Mouse (Mus musculus): ENCODE results near the gene Mydgf. TPM values are rescaled to one million over a fixed set of nuclear protein-coding genes. Genes with fewer than 3 reads are reported as not detected.

Gene Mydgf
- total RNA-seq, 1 experiment from 2014 or later = 63.5 TPM

GRCm38 (mm10) chr17:56194357-56194756 is 10.6 kb upstream of the Mydgf start:
- DNase-seq = no peak

DNA sequence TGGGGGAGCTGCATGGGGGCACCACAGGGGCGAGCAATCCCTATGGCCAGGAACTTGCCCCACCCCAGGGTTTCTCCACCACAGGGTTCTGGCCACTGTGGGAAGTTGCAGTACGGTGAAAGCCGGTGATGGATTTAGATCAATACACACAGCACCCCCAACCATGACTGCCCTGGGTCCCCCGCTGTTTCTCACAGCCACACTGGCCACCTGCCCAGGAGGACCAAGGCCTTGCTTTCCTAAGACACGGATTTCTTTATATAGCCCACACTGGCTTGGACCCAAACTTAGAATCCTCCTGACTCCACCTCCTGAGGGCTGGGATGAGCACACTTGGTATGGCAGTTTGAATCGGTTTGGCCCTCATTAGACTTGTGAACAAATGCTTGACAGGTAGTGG is 7.5 kb upstream of the Mydgf start:
- no peak for DNase-seq

GRCm38 (mm10) chr17:56185281-56186141 is 1.8 kb upstream of the Mydgf start:
- peak; percentile 87 for DNase-seq

DNA sequence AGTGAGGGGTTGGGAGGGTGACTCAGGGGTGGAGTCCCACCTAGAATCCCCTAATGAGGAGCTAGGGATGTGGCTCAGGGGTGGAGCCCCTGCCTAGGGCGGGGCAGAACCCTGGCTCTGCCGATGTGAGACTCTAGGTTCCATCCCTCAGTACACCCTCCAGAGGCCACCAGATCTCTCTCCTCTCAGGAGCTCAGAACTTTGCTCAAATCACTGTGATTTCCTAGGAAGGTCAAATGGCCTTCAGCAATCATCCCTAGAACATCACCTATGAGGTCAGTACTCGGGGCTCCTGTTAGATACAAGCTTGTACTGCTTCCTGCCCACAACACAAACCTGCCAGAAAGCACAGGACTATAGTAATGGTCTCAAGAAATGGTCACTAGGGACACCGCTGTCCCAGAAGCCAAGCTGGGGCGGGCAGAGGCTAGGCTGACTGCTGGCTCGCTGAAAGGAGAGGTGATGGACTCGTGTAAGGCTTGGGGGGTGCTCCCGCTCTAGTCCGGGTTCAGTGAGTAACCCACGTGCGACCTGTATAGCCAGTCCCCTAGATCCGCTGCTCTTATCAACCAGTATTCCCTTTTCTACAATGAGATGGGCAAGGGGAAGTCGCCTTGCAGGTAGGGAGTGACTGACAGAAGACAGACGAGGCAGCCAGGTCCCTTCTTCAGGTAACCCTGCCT is 604 bp downstream of the Mydgf start:
- DNase-seq = no peak

DNA sequence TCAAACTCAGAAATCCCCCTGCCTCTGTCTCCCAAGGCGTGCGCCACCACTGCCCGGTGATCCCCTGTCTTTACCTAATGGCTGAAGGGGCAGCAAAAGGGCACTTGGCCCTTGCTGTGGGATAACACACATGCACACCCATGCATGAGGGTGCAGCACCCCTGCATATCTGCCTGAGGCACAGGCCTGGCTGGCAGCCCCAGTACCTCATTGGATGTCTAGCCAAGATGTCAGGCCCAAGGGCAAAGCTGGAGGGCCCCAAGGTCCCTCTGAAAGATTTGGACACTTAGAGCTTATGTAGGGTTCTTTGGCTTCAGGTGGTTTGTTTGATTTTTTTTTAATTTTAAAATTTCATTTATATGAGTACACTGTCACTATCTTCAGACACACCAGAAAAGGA is 8.3 kb downstream of the Mydgf start:
- DNase-seq = peak; percentile 44

GRCm38 (mm10) chr17:56173401-56174046 is 10.2 kb downstream of the Mydgf start:
- DNase-seq = peak; percentile 36

DNA sequence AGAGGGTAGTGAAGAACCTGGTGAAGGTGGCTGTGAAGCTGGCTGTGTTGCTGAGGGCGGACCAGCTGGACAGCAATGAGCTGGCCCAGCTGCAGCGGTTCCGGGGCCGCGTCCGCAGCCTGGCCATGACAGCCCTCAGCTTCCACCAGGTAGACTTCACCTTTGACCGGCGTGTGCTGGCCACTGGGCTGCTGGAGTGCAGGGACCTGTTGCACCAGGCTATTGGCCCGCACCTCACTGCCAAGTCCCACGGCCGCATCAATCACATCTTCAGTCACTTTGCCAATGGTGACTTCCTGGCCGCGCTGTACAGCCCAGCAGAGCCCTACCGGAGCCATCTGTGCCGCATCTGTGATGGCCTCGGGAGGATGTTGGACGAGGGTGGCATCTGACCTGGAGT is 11.8 kb downstream of the Mydgf start:
- no peak for DNase-seq

DNA sequence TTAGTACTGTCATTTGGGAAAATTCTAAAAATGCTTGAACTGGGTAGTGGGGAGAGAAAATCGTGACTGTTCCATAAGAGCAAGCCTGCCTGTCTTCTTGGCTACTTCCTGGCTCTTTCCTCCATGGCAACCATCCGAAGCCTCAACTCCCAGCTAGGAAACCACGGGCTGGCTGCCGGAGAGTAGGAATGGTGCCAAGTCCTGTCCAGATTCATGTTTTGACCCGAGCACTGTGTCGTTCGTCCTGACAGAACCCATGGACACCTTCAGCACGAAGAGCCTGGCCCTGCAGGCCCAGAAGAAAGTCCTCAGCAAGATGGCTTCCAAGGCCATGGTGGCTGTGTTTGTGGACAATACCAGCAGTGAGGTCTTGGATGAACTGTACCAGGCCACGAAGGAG is 12.3 kb downstream of the Mydgf start:
- DNase-seq = peak; percentile 45

GRCm38 (mm10) chr17:56170636-56171035 is 13.1 kb downstream of the Mydgf start:
- peak; percentile 48 for DNase-seq

DNA sequence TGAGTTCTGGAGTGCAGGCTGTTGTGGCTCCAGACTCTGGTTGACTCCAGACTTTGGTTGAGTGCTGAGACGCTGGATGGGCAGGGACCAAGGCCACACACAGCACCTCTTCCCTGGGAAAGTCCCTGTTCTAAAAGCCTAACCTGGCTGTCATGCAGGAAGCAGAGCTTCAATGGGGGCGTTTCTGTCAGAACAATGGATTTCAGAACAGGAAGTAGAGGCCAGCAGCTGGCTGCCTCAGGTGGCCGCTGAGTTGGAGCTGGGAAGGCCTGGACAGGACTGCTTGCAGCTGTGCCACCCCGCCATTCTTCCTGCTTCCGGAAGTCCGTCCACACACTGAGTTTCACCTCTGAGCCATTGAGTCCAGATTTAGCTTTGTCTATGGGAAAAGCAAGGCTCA is 13.9 kb downstream of the Mydgf start:
- peak; percentile 63 for DNase-seq

GRCm38 (mm10) chr17:56165671-56166070 is 18.0 kb downstream of the Mydgf start:
- DNase-seq = peak; percentile 49

GRCm38 (mm10) chr17:56164510-56164909 is 19.2 kb downstream of the Mydgf start:
- no peak for DNase-seq

- peak; percentile 52 for DNase-seq
Observed at GRCm38 (mm10) chr17:56163523-56164102, 20.1 kb downstream of the Mydgf start.

DNA sequence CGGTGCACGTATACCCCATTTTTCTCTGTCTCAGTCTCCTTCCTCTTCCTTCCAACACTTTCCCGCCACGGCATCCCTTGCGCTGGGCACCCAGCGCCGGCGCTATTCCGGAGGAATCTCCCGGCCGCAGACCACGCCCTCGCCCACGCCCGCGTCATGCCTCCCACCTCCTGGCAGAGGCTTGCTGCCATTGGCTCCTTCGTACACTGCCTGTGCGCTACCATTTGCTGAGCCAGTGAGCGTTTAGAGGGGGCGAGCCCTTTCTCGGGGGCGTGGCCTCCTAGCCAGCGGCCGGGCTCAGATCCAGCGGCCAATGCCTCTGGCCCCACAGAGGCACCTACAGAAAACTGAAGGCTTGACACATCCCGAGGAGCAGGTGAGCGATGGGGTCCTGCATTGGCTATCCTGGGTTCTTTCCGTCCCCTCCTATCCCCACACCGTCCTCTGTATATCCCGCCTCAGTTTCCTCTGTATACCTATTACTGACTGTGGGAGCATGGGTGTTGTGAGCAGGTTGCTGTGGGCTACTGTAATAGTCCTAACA is 21.4 kb downstream of the Mydgf start, which contains the start of gene Tnfaip8l1:
Tnfaip8l1 (plus strand) TSS at position 247 of the 544 bp plus-strand sequence.
- peak; percentile 98 for DNase-seq

GRCm38 (mm10) chr17:56159729-56160128 is 24.0 kb downstream of the Mydgf start:
- peak; percentile 82 for DNase-seq

DNA sequence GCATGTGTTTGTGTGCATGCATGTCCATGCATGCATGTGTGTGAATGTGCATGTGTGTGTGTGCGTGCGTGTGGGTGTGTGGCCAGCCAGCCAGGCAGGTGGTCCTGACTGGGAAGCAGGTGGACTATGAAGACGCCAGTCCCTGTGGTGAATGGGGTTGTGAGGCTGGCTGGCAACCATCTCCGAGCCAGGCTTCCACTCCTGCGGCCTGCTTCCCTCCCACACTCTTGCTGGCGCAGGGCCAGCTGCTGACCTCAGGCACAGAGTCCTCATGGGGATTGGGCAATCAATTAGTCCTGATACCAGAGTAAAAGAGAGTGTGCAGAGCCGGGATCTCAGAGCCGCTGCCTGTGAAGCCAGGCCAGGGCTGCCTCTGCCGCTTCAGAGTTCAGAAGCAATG is 30.1 kb downstream of the Mydgf start:
- DNase-seq = peak; percentile 91

- no peak for DNase-seq
Observed at GRCm38 (mm10) chr17:56149897-56150296, 33.8 kb downstream of the Mydgf start.

GRCm38 (mm10) chr17:56148790-56149618 is 34.7 kb downstream of the Mydgf start:
- DNase-seq = no peak

DNA sequence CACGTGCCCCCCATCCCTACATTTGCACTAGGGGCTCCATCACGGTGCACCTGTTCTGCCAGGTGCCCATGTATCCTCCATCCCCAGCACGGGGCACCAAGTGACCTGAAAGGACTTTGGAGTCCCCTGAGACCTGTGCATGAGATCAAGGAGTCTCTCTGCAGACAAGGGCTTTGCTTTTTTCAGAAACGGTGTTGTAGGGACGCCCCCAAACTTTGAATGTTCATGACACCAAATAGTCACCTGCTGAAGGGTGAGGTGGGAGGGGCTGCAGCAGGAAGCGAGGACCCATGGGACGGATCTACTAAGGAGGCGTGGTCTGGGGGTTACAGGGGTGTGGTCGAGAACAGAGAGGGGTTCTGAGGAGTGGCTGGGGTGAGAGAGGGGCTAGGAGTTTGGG is 35.4 kb downstream of the Mydgf start:
- no peak for DNase-seq

GRCm38 (mm10) chr17:56147420-56147819 is 36.3 kb downstream of the Mydgf start:
- no peak for DNase-seq

DNA sequence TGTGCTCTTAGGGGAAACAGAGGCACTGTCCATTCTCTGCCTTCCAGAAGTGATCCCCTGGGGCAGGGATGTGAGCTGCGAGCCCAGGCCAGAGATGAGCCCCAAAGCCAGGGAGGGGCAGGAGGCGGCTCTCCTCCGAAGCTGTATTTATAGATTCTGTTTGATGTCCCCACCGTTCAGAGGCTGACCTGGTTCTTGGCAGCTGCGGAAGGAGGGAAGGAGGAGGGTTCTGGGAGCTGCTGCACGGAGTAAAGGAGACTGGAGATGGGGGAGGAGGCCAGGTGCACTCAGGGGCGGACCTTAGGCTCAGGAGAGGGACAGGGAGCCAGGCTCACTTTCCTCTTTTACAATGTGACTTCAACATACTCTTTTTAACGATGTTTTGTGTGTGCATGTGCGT is 37.6 kb downstream of the Mydgf start:
- no peak for DNase-seq
